Mouse (Mus musculus) adrenal gland, adult 2 months (tissue): ENCODE data around the gene Ckb. TPM values are rescaled to one million over a fixed set of nuclear protein-coding genes. Genes with fewer than 3 reads are reported as not detected.
A peak's percentile ranks its signal among the peaks of the same experiment; 100 is the strongest.
"Not testable (repeated sequence)": the region's sequence is repeated elsewhere in the genome, so short reads cannot be mapped to it uniquely, and the experiment has no call there.

Source experiments
- DNase-seq: peaks from one replicate; pipeline ENCODE4 v3.0.0; 2021
- polyA plus RNA-seq: library from polyadenylated mRNA; depleted of rRNA; stranded (reverse); fragments of >200 nt; gene quantifications from 2 replicates; pipeline ENCODE4 v1.2.3, GENCODE M21; 2012; rRNA removed
- total RNA-seq, 2 experiments: library from RNA; stranded (reverse); gene quantifications; 2 replicates each; pipeline ENCODE4 v1.2.3; 2021

Ckb gene
- total and polyA plus RNA-seq, 3 experiments: 30.9 to 192 (median 96.5) TPM

DNA sequence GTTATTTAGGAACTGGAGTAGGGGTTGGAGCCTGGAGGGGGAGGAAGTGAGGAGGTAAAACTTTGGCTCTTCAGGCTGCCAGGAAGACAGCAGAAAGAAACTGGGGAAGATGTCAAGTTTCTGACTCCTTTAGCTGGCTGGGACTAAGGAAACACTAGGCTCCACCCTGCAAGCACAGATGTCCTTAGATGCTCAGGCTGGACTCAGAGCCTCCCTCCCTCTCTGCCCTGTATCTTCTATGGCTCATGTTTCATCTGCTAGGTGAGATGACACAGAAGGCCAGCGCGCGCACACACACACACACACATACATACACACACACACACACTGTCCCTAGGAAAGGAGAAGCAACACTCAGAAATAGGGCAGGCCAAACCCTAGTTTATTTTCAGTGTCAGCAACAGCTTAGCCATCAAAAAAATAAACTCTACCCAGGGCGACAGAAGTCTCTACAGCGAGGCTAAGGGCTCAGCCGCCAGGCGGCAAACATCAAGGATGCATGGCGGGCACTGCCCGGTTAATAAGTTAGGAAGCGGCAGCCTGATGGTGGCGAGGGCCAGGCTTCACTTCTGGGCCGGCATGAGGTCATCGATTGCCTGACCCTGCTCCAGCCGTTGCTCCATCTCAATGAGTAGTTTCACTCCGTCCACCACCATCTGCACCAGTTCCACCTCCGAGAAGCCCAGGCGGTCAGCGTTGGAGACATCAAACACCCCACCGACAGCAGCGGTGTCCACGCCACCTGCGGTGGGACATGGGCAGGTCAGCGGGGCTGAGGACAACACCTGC lies 2.9 kb downstream of the Ckb start:
- no peak for DNase-seq

DNA sequence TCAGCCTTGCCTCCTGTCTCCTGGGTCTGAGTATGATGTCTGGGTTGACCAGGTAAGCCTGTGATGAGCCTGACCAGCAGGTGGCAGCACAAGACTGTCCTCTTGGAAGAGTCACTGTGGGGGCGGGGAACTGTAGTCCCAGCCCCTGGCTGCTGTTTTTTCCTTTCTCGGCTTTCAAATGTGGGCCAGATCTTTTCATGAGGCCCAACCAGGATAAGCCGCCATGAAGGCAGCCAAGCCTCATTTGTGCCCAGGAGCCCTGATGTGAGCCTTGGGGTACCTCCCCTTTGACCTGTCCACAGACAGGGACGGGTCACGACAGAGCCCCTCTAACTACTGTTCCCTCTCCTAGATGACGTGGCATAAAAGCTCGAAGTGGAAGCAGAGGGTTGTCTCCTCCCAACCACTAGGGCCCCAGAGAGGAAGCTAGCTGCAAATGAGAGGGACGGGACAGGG lies 3.7 kb downstream of the Ckb start:
- peak; percentile 93 for DNase-seq

DNA sequence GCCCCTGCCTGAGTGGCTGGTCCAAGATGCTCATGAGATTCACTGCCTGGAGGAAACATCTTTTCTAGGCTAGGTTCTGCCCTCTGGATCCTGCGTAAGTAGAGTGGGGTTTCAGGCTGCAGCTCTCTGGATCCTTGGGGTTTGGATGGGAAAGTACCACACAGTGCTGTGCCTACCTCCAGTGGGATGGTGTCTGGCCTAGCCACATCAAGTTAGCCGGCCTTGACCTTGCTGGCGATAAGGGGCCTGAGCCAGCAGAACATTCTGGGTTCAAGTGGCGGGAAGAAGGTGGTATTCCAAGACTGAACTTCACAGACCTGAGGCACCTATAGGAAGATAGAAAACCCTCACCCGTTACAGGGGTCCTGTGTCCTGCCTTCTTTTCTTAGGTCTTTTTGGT lies 4.7 kb downstream of the Ckb start:
- no peak for DNase-seq

DNA sequence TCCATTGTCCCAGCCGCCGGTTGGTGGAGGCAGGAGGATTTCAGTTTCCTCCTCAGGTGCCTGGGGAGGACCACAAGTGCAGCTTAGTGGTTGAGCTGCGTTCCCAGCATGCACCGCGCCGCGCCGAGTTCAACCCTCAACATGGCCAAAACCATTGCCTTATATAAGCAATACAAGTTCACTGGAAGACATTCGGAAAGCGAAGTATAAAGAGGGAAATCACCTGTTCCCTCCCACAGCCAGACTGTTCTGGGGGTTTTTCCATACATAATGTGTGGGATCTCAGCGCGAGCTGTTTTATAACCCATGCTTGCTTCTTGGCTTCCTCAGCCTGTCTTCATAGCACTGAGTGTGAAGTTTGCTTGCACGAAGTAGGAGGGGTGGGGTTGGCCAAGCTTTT lies 5.8 kb downstream of the Ckb start:
- no peak for DNase-seq

GRCm38 (mm10) chr12:111665041-111665880 lies 6.9 kb downstream of the Ckb start:
- peak; percentile 48 for DNase-seq

GRCm38 (mm10) chr12:111664144-111664634 lies 7.9 kb downstream of the Ckb start:
- DNase-seq: no peak

DNA sequence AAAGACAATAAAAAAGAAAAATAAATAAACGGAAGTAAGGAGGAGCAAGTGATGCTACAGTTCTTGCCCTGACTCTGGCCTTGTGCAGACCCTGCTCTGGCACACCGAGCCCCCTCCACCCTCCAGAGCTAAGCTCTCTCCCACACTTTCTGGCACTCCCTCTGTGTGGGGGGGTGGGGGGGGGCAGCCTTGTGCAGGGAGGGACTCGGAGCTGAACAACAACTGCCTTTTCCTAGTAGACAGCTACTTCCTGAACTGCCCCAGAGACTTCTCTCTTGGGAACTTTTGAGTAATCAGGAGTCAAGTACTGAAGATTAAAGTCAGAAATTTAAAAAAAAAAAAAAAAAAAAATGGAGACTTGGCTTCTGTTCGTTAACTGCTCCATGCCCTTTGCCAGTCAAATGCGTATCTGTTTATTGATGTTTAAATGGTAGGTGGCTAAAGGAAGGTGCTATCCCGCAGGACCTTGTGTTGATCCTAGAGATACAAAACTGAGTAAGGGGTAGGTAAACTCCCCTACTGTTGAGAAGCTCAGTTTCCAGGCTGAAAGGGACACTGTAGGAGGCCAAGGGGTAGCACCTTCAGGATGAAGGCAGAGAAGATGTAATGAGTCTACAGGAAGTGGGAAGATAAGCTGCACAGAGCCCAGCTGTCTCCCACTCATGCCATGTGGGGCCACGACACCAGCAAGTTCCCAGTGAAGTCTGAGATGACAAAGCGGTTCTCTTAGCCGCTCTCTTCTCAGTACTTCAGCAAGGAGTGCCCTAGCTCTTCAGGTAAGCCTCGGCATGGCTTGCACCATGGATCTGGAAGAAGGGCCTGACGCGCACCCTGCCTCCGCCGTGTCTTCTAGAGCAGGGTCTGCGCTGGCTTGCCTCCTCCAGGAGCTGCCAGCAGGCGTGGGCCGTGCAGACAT lies 8.7 kb downstream of the Ckb start:
- no peak for DNase-seq

GRCm38 (mm10) chr12:111661554-111661953 lies 10.6 kb downstream of the Ckb start:
- DNase-seq: not testable (repeated sequence)

DNA sequence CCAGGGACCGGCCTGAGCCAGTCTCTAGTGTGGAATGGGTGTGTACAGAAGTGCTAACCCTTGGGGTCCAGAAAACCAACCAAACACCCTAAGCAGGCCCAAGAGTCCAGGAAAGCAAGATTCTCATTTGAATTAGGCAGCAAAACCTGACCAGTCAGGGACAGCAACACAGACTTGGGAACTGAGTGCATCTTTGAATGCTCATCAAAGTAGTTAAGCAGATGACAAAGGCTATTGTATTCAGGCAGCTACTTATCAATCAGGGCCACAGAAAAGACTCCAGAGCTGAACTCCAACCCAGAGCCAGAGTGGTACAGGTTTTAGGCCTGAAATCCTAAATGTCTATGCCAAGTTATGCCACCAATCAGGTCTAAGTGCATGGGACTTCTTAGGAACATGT lies 11.5 kb downstream of the Ckb start:
- no peak for DNase-seq

- DNase-seq: no peak
These were observed 12.8 kb downstream of the Ckb start for GRCm38 (mm10) chr12:111659331-111659730.

GRCm38 (mm10) chr12:111655695-111656094 lies 16.4 kb downstream of the Ckb start:
- no peak for DNase-seq

- DNase-seq: peak; percentile 72
These were observed 18.7 kb downstream of the Ckb start for GRCm38 (mm10) chr12:111653434-111653833.

GRCm38 (mm10) chr12:111652953-111653352 lies 19.2 kb downstream of the Ckb start:
- DNase-seq: no peak

- DNase-seq: peak; percentile 63
These were observed 24.0 kb downstream of the Ckb start for GRCm38 (mm10) chr12:111648061-111648645.

Other genes with a start within 250 kb of the Ckb start
- 10 to 100 TPM; 12.2 to 19.5 TPM for gene Tnfaip2, start 229.9 kb downstream of the Ckb start, total RNA-seq
- gene Tnfaip2, start 229.9 kb downstream of the Ckb start, polyA plus RNA-seq: 15.8 and 22.7 TPM in 2 replicates
- gene Gm266, start 186.5 kb downstream of the Ckb start, total RNA-seq: under 1 TPM in 1 of 2 experiments, not detected in 1; 0.23 TPM
- 0.10 and 1.2 TPM in 2 replicates for gene Gm266, start 186.5 kb downstream of the Ckb start, polyA plus RNA-seq
- gene Eif5, start 134.3 kb downstream of the Ckb start, total RNA-seq: 100 to 1,000 TPM; 327 to 470 TPM
- 210 and 254 TPM in 2 replicates for gene Eif5, start 134.3 kb downstream of the Ckb start, polyA plus RNA-seq
- gene Mark3, start 97.8 kb downstream of the Ckb start, total RNA-seq: 10 to 100 TPM; 83.2 to 95.9 TPM
- 33.5 and 35.8 TPM in 2 replicates for gene Mark3, start 97.8 kb downstream of the Ckb start, polyA plus RNA-seq
- 10 to 100 TPM; 13.7 to 15.8 TPM for gene Trmt61a, start 5.8 kb upstream of the Ckb start, total RNA-seq
- gene Trmt61a, start 5.8 kb upstream of the Ckb start, polyA plus RNA-seq: 74.9 and 79.6 TPM in 2 replicates
- gene Bag5, start 40.9 kb upstream of the Ckb start, total RNA-seq: 10 to 100 TPM; 32.5 to 37.7 TPM
- 8.0 and 12.0 TPM in 2 replicates for gene Bag5, start 40.9 kb upstream of the Ckb start, polyA plus RNA-seq
- 10 to 100 TPM; 67.7 to 70.0 TPM for gene Apopt1, start 40.9 kb upstream of the Ckb start, total RNA-seq
- 191 and 279 TPM in 2 replicates for gene Apopt1, start 40.9 kb upstream of the Ckb start, polyA plus RNA-seq
- 100 to 1,000 TPM in 1 of 2 experiments, 10 to 100 TPM in 1; 87.7 to 107 TPM for gene Klc1, start 86.5 kb upstream of the Ckb start, total RNA-seq
- 61.6 and 71.6 TPM in 2 replicates for gene Klc1, start 86.5 kb upstream of the Ckb start, polyA plus RNA-seq
- gene Xrcc3, start 141.5 kb upstream of the Ckb start, total RNA-seq: 10 to 100 TPM in 1 of 2 experiments, 1 to 10 TPM in 1; 8.8 to 17.8 TPM
- 19.7 and 22.5 TPM in 2 replicates for gene Xrcc3, start 141.5 kb upstream of the Ckb start, polyA plus RNA-seq
- 100 to 1,000 TPM in 1 of 2 experiments, 10 to 100 TPM in 1; 63.4 to 125 TPM for gene Zfyve21, start 141.8 kb upstream of the Ckb start, total RNA-seq
- gene Zfyve21, start 141.8 kb upstream of the Ckb start, polyA plus RNA-seq: 124 and 125 TPM in 2 replicates
- gene Ppp1r13b, start 235.8 kb upstream of the Ckb start, total RNA-seq: 10 to 100 TPM; 13.8 to 15.9 TPM
- gene Ppp1r13b, start 235.8 kb upstream of the Ckb start, polyA plus RNA-seq: 5.9 and 6.6 TPM in 2 replicates